Mouse (Mus musculus): ENCODE results near the gene Vtn.
"Not testable (repeated sequence)": the region's sequence is repeated elsewhere in the genome, so short reads cannot be mapped to it uniquely, and the experiment has no call there.

Gene Vtn

DNA sequence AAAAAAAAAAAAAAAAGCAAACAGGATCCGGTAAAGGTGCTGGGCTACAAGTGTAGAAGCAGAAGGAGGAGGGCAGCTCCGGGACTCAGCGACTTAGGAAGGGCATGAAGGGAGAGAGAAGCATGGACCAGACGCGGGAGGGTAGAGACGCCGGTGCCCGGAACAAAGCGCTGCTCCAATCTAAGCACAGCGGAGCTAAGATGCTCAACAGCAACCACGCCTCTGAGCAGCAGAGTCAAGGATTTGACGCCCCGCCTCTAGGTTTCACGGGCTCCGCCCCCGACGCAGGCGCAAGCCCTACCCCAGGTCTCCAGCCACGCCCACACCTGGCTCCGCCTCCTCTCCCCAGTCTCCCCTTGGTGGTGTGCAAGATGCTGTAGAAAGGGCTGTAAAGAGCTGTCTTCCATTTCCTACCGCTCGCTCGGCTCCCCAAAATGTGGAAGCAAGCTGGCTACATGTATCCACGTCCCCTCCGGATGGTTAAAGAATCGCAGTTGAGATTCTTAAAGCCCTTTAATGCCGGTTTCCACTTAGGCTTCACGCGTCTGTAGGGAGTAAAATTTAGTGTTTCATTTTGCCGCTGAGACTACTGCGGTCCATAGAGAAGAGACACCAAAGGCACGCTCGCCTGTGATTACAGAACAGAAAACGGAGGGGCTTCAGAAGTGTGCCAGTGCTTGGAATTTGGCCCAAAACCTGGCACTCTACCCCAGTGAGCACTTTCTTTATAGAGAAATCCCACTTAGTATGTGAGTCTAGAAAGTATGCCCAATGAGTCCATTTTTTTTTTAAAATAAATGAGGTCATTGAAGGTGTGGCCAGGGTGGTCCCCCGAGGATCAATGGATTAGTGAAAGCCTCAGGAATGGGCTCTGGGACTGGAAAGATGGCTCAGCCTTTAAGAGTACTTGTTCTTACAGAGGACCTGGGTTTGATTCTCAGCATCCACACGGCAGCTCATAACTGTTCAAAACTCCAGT lies 1.1 kb upstream of the Vtn start, which contains the start of gene Sarm1:
Gene Sarm1 (minus strand): TSS at position 211 of the 979 bp plus-strand sequence.
- peak; percentile 98 for DNase-seq (ENCODE audit: low spot score)

GRCm38 (mm10) chr11:78499543-78499942 lies 652 bp downstream of the Vtn start:
- DNase-seq (ENCODE audit: low spot score), result no peak

- DNase-seq (ENCODE audit: low spot score), result no peak
These were observed 1.8 kb downstream of the Vtn start for GRCm38 (mm10) chr11:78500623-78501202.

GRCm38 (mm10) chr11:78501529-78501928 lies 2.6 kb downstream of the Vtn start:
- DNase-seq (ENCODE audit: low spot score), result no peak

- no peak for DNase-seq (ENCODE audit: low spot score)
These were observed 4.2 kb downstream of the Vtn start, which contains the start of gene Sebox for GRCm38 (mm10) chr11:78502909-78503650. TSS of gene Sebox (plus strand) at chr11:78503447.

DNA sequence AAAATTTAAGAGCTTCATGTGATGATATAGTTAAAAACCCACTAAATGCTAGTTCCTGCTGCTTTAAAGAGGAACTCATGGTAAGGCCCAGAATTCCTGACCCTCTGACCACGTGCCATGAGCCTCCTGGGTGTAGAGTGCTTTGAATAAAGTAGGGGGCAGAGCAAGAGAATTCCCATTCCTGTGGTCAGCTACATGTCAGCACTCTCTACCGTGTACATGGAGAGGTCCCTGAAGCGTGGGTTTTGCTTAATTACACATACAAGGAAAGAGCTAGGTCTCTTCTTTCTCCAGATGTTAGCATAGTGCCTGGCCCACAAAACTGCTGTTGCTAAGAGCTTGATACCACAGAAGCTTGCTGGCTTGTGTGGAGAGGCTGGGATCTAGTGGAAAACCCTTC lies 6.5 kb downstream of the Vtn start:
- no peak for DNase-seq (ENCODE audit: low spot score)

GRCm38 (mm10) chr11:78509148-78509547 lies 10.3 kb downstream of the Vtn start:
- peak; percentile 46 for DNase-seq (ENCODE audit: low spot score)

DNA sequence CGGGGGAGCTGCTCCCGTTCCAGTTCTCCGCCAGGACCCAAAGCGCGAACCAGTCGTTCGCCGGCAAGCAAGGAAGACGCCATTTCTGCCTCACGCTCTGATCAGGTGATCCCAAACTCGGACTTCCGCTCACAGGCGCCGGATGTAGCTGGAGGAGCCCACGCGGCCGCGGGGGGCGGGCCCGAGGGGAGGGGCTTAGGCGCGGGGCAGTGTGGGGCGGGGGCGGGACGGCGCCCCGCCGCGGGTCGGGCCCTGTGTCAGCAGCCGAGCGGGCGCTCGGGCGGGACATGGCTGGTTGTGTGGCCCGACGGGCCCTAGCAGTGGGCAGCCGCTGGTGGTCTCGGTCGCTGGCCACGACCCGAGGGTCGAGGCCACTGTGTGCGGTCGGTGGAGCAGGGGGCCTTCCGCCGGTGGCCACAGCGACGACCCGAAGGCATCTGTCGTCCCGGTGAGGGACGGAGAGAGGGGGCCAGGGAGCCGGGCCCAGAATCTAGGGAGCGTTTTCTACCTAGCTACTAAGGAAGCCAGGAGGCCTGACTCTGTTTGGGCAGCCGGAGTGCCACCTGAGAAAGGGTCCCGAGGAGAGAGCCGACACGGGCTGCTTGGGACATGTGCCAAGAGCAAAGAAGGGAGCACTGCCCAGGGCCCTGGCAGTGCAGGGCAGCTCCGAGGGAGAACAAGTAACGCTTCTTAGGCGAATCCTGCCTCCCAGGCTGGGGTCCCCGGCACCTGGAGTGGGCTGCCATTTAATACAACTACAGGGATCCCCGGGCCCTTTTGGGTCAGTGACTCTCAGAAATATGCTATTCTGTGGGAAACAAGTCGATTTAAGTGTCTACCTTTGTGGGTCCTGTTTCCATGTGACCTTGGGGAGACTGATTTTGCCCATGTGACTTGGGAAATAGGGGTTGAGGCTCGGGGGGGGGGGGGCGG lies 13.4 kb downstream of the Vtn start, which contains the start of the genes Tmem199 and Poldip2:
Gene Tmem199 (minus strand): TSS at position 148 of the 933 bp plus-strand sequence.
Gene Poldip2 (plus strand): TSS at position 169 of the 933 bp plus-strand sequence.
- peak; percentile 91 for DNase-seq (ENCODE audit: low spot score)

DNA sequence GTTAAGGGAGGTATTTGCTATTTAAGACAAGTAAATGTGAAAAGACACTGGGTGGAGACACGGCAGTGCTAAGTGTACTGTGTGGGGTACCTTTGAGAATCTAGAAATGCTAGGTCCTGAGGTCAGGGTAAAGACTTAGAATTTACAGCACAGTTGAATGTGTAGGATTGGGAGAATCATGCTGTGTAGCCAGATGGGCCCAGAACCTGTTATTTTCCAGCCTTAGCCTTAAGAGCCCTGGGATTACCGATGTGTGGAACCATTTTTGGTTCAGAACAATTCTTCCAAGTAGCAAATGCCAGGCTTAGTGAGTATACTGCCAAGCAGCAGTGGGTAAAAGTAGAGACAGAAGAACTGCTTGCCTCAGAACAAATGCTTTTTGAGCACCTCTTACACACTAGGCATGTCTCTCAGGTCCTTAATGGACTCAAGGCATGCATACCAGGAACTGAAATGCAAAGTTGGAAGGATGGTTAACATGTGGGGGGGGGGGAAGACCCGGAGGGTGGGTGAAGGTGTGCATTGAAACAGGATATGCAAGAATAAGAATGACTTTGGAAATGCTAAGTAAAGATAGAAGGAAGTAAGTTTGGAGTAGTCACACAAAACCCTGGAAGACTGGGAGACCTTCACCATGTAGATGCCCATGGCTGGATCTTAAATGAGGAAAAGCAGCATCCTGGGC lies 14.4 kb downstream of the Vtn start:
- DNase-seq (ENCODE audit: low spot score), result no peak

DNA sequence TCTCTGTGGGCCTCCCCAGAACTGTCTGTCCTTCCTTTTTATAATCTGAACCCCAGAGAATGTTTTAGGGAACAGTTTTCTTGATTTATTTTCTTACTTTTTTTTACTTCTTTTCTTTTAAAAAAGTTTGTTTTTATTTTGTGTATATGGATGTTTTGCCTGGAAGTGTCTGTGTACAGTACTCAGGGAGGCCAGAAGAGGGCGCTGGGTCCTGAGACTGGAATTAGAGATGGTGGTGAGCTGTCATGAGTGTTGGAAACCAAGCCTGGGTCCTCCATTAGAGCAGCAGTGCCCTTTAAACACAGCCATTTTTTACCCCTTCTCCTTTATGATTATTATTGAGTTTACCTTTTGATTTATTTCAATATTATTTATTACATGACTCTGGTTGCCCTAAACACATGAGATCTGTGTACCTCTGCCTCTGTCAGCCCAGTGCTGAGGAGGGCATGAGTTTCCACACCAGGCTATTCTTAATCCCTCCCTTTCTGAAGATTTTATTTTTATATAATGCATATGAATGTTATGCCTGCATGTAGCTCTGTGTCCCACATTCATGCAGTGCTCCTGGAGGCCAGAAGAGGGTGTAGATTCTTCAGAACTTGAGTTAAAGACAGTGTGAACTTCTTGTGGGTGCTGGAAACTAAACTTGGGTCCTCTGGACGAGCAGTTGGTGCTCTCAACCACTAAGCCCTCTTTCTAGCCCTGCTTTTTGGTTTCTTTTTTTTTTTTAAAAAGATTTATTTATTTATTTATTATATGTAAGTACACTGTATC lies 16.8 kb downstream of the Vtn start:
- no peak for DNase-seq (ENCODE audit: low spot score)

- DNase-seq (ENCODE audit: low spot score), result no peak
These were observed 20.0 kb downstream of the Vtn start for GRCm38 (mm10) chr11:78518931-78519330.

DNA sequence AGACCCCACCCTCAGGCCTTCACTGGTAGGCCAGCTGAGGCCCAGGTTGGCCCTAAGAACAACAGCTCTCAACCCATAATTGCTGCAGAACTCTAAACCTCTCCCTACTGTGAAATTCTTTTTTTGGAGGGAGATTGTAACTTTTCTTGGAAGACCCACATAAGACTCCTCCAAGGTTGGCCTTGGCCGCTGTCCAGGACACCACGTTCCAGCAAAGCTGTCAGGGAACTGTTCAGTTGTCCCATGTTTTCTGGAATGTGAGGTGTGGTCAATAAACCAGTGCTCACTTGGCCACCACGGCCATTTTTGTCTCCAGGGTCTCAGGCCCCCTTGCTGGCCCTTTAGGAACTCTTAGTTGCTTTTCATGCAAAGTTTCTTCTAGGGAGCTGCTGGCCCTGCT lies 23.0 kb downstream of the Vtn start:
- no peak for DNase-seq (ENCODE audit: low spot score)

DNA sequence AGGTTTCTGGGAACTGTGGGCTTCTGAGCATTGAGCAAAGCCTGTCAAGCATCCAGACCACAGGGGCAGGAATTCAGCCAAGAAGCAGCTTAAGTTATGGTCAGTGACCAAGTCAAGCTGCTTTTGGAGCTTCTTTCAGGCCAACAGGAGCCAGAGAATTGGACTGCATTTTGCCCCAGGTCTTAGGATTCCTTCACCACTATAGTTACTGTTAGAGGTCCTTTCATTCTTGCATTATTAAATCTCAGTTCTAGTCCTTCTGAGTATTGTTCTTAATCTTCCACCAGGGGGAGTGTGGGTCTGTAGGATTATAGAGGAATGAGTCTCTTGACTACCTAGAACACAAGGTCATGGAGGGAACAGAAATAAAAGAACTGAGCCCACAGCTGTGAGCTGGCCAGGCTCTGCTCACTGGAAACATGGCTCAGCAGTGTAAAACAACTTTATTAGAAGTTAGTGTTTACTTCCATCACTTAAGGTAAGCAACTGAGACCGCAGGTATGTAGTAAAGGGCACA lies 23.6 kb downstream of the Vtn start:
- DNase-seq (ENCODE audit: low spot score), result peak; percentile 16

- no peak for DNase-seq (ENCODE audit: low spot score)
These were observed 24.5 kb downstream of the Vtn start for GRCm38 (mm10) chr11:78523241-78523955.

DNA sequence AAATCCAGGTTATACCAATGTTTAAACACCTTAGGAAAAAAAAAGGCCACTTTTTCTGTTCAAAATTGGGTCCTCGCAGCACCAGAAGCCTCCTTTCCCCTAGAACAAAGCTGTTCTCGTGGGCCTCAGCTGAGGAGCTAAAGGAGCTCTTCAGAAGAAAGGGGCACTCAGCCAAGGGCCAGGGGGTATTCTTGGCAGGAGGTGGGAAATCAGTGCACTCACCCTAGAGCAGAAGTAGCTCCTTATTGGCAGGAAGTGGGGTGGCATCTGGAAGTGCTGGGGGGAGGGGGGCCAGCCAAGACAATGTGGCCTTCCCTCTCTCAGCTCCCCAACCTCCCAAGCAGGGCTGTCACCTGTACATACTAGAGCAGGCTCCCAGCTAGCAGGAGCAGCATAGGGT lies 25.9 kb downstream of the Vtn start:
- DNase-seq (ENCODE audit: low spot score), result no peak

DNA sequence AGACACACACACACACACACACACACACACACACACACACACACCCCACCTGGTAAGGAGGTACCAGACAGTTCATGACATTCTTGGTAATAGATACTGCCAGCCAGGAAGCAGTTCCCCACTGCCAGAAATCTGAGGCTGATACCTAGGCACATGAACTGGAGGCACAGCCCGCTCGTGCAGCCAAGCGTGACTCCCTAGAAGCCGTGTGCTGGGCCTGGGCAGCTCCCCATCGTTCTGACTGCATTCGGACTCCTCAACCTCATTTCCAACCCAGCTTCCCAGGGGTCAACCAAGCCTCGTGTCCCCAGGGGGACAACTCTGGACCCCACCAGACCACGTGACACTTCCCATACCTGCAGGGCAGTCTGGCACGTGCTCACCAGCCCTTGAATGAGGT lies 29.8 kb downstream of the Vtn start:
- DNase-seq (ENCODE audit: low spot score), result no peak

GRCm38 (mm10) chr11:78530001-78530400 lies 31.1 kb downstream of the Vtn start:
- no peak for DNase-seq (ENCODE audit: low spot score)

- DNase-seq (ENCODE audit: low spot score), result no peak
These were observed 32.2 kb downstream of the Vtn start for GRCm38 (mm10) chr11:78531046-78531445.

DNA sequence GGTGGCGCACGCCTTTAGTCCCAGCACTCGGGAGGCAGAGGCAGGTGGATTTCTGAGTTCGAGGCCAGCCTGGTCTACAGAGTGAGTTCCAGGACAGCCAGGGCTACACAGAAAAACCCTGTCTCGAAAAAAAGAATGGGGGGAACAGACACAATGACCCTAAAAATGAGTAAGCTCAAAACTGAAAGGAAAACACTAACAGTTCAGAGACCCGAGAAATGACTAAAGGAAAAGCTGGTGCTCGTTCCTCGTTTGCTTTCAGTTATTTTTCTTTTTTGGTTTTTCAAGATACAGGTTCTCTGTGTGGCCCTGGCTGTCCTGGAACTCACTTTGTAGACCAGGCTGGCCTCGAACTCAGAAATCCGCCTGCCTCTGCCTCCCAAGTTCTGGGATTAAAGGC lies 32.6 kb downstream of the Vtn start:
- not testable (repeated sequence) for DNase-seq (ENCODE audit: low spot score)
